Mouse (Mus musculus): ENCODE results near the gene Tuft1. TPM values are rescaled to one million over a fixed set of nuclear protein-coding genes. Genes with fewer than 3 reads are reported as not detected.

Tuft1 gene
- polyA plus RNA-seq, 1 experiment from 2014 or later: 5.3 TPM

Other genes starting within 250 kb of the Tuft1 start
- gene Tdrkh, start 245.6 kb downstream of the Tuft1 start, polyA plus RNA-seq (2015; fragmentation: Nextera tagmentation; extraction: Ambion mirVana): 8.3 and 10.0 TPM in 2 replicates
- gene Mrpl9, start 215.6 kb downstream of the Tuft1 start, polyA plus RNA-seq (2015; fragmentation: Nextera tagmentation; extraction: Ambion mirVana): 56.1 and 60.8 TPM in 2 replicates
- 0.23 and 0.38 TPM in 2 replicates for gene Oaz3, start 215.0 kb downstream of the Tuft1 start, polyA plus RNA-seq (2015; fragmentation: Nextera tagmentation; extraction: Ambion mirVana)
- 1.0 and 4.5 TPM in 2 replicates for gene Celf3, start 180.6 kb downstream of the Tuft1 start, polyA plus RNA-seq (2015; fragmentation: Nextera tagmentation; extraction: Ambion mirVana)
- 4.9 and 6.2 TPM in 2 replicates for gene Riiad1, start 178.5 kb downstream of the Tuft1 start, polyA plus RNA-seq (2015; fragmentation: Nextera tagmentation; extraction: Ambion mirVana)
- 30.7 and 32.0 TPM in 2 replicates for gene Snx27, start 76.2 kb downstream of the Tuft1 start, polyA plus RNA-seq (2015; fragmentation: Nextera tagmentation; extraction: Ambion mirVana)
- gene Gm10972, start 15.8 kb downstream of the Tuft1 start, polyA plus RNA-seq (2015; fragmentation: Nextera tagmentation; extraction: Ambion mirVana): not detected in 2 replicates
- 3.8 and 4.4 TPM in 2 replicates for gene Selenbp2, start 34.7 kb upstream of the Tuft1 start, polyA plus RNA-seq (2015; fragmentation: Nextera tagmentation; extraction: Ambion mirVana)
- 1.4 and 4.7 TPM in 2 replicates for gene Cgn, start 127.6 kb upstream of the Tuft1 start, polyA plus RNA-seq (2015; fragmentation: Nextera tagmentation; extraction: Ambion mirVana)
- 8.5 and 10.2 TPM in 2 replicates for gene Pogz, start 178.7 kb upstream of the Tuft1 start, polyA plus RNA-seq (2015; fragmentation: Nextera tagmentation; extraction: Ambion mirVana)
- gene Psmb4, start 228.1 kb upstream of the Tuft1 start, polyA plus RNA-seq (2015; fragmentation: Nextera tagmentation; extraction: Ambion mirVana): 223 and 265 TPM in 2 replicates

Measured in heart, embryonic 15.5 days (tissue).